Mouse (Mus musculus): ENCODE measurements around the gene Gm4763. TPM values are rescaled to one million over a fixed set of nuclear protein-coding genes. Genes with fewer than 3 reads are reported as not detected.
"Not testable (repeated sequence)": the region's sequence is repeated elsewhere in the genome, so short reads cannot be mapped to it uniquely, and the experiment has no call there.

Gene Gm4763
- not detected in 2 replicates for total RNA-seq (2015; ENCODE audit: low replicate concordance)
- total RNA-seq (2017; ENCODE audit: low replicate concordance), result not detected in 2 replicates

DNA sequence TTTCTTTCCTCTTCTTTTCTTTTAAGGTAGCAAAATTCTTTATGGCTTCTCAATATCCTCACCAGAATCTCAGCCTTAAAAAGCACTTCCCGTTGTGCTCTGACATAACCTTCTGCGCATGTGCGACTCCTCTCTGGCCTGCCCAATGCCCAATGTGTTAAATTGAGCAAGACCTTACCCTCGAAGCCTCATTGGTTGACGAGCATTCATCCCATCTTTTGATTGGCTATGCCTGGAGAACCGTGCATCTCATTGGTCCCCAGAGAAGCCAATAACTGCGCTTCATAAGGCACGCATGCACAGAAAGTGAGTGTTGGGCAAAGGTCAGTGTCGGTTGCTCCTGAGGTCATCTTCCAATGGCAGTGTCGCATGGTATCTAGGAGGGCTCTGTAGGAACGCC, at the start of gene Gm4763:
TSS of gene Gm4763 (minus strand) at position 101 of the 400 bp plus-strand sequence.
- ATAC-seq (replicated peaks; ENCODE audit: low FRiP score, poor library complexity, severe bottlenecking), result not testable (repeated sequence)

DNA sequence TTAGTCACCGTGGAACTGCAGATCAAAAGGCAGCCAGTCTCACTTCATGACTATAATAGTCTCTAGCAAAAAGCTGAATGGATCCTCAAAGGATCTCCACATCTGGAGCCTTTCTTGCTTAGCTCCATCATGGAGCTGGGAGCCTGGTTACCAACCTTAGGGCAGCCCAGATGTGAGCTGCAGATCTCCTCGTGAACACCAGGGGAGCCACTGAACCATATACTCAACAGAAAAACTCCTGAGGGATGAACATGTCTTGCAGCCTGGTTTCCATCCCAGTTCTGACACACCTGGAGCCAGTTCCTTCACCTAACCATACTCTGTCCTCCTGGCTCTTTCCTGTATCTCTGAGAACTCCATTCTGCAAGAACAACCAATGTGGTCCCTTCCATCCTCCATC, 49.4 kb upstream of the Gm4763 start:
- no peak for ATAC-seq (replicated peaks; ENCODE audit: low FRiP score, poor library complexity, severe bottlenecking)

DNA sequence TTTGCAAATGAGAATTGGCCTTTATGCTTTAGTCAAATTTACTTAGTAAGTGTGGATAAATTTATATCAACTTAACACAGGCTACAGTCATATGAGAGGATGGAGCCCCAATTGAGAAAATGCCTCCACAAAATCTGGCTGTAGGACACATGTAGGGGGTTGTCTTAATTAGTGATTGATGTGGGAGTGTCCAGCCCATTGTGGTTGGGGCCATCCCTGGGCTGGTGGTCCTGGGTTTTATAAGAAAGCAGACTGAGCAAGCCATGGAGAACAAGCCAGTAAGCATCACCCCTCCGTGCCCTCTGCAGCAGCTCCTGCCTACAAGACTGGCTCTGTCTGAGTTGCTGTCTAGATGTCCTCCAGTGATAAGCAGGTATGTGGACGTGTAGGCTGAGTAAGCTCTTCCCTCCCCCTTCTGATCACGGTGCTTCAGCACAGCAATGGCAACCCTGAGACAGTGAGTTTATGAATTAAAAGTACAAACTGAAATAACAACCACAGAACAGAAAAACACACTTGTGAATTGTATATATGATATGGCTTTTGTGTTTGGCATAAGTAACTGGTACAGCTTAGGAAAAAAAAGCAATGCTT, 47.3 kb upstream of the Gm4763 start:
- ATAC-seq (replicated peaks; ENCODE audit: low FRiP score, poor library complexity, severe bottlenecking), result no peak

DNA sequence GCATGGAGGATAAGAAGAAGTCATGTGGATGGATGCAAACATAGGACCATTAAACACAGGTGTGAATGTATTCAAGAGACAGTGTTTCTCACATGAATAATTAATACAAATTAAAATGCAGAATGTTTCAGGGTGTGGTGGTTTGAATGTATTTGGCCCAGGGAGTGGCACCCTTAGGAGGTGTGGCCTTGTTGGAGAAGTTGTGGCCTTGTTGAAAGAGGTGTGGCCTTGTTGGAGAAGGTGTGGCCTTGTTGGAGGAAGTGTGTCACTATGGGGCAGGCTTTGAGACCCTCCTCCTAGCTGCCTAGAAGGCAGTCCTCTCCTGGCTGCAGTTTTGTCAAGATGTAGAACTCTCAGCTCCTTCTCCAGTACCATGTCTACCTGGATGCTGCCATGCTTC, 44.7 kb upstream of the Gm4763 start:
- no peak for ATAC-seq (replicated peaks; ENCODE audit: low FRiP score, poor library complexity, severe bottlenecking)

DNA sequence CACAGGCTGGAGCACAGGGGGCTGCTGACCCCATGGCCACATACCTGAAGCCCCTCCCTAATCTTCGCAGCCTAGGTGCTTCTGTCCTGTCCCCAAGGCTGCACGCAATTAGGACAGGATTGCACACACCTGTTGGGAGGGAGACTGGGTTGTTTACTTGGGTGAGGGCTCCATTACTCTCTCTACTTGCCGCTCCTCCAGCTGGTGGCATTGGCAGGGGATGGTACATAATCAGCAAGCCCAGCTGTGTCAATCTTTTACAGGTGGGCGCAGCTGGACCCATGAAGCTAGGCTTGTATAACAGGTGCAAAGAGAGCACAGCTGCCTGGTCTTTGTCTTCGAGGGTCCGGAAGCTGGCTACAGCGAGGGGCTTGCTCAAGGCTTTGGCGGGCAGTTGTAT, 35.9 kb upstream of the Gm4763 start:
- ATAC-seq (replicated peaks; ENCODE audit: low FRiP score, poor library complexity, severe bottlenecking), result no peak

DNA sequence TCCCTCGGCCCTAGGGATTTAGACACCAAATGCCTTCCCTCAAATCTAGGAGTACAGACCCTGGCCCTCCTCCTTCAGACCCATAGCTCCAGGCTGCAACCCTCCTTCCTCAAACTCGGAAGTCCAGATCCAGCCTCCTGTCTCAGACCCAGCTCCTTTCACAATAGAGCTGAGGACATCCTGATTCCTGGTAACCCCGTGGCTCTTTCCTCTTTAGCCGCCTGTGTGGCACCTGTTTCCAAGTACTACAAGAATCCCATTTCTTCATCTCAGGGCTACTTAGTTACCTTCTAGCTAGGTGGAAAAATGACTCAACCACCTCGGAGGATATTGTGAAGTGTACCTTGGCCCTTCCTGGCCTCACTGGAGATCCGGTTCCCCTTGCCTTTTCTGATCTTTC, 34.5 kb upstream of the Gm4763 start:
- ATAC-seq (replicated peaks; ENCODE audit: low FRiP score, poor library complexity, severe bottlenecking), result no peak

DNA sequence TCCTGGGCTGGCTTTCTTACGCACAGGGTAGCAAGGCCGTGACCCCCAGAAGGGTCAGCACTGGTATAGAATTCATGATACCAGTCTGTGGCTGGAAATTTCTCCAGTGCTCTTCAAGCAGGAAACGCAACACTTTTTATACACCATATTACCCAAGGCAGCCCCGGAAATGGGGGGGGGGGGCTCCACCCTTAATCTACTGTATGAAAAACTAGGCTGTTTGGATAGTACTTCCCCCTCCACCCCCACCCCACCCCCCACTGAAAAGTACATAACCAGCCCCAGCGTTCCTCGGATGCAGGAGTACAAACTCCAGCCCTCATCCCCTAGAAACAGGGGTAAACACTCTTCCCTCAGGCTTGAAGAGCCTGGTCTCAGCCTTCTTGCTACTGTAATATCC, 33.5 kb upstream of the Gm4763 start, which contains the start of gene Cd177:
TSS of gene Cd177 (minus strand) at position 101 of the 400 bp plus-strand sequence.
- ATAC-seq (replicated peaks; ENCODE audit: low FRiP score, poor library complexity, severe bottlenecking), result no peak

DNA sequence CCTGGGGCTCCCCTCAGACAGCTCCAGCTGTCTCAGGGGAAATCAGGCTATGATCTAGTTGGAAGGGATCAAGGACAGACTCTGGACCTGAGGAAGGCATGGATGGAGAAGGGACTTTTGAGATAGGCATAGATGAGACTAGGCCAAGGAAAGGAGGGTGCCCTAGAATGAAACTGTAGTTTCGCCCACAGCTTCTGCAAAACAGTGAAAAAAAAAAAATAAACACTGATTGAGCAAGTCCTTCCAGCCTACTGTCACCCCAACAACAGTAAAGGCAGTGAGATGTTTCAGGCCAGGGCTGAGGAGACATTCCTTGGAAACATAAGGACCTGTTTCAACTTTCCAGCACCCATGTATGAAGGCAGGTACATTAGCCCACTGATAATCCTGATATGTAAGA, 31.8 kb upstream of the Gm4763 start:
- no peak for ATAC-seq (replicated peaks; ENCODE audit: low FRiP score, poor library complexity, severe bottlenecking)

DNA sequence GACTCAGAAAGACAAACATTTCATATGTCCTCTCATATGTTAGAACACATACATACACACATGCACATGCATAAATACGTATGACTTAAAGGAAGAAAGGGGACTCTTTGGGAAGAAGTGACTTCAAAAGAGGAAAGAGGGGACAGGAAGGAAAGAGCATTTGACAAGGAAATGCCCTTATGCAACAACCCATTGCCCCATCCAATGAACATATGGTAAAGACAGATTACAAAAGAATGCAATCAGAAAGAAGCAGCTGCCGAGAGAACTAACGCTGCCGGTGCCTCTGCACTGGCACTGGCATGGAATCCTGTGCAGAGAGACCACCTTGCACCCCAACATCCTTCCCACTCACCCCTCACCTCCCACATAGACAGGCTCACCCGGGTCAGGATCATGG, 26.8 kb upstream of the Gm4763 start:
- ATAC-seq (replicated peaks; ENCODE audit: low FRiP score, poor library complexity, severe bottlenecking), result no peak

DNA sequence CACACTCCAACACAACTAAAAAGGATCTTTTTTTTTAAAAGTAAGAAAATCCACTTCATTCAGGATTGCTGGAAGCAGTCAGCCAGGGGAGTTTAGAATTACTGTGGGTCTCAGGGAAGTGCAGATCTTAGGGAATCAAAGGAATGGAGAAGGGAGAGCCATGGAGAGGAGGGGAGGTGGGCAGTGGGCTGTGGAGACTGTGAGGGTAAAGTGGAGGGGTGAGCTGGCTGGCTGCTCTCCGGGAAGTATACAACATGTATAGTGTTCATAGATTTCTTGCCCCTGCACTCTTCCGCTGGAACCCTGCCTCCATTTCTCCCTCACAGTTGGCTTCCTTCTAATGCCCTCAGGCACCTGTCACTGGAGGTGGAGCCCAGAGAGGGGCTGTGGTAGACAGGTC, 24.9 kb upstream of the Gm4763 start:
- ATAC-seq (replicated peaks; ENCODE audit: low FRiP score, poor library complexity, severe bottlenecking), result no peak

DNA sequence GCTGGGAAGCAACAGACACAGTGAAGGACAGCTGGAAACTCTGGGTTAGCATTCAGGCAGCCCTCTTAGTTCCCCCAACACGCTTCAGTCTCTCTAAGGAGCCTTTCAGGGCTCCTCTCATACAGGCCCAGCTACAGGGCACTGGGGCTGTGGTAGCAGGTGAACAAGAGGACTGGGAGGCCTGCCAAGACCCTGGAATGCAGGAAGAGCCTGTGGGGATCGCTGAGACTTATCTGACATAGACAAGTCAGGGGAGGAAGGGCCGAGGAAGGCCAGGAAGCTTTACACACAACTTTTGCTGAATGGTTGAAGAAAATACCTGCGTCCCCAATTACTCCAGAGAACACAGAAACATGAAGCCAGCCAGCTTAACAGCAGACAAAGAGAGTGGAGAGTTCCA, 24.0 kb upstream of the Gm4763 start:
- ATAC-seq (replicated peaks; ENCODE audit: low FRiP score, poor library complexity, severe bottlenecking), result no peak

DNA sequence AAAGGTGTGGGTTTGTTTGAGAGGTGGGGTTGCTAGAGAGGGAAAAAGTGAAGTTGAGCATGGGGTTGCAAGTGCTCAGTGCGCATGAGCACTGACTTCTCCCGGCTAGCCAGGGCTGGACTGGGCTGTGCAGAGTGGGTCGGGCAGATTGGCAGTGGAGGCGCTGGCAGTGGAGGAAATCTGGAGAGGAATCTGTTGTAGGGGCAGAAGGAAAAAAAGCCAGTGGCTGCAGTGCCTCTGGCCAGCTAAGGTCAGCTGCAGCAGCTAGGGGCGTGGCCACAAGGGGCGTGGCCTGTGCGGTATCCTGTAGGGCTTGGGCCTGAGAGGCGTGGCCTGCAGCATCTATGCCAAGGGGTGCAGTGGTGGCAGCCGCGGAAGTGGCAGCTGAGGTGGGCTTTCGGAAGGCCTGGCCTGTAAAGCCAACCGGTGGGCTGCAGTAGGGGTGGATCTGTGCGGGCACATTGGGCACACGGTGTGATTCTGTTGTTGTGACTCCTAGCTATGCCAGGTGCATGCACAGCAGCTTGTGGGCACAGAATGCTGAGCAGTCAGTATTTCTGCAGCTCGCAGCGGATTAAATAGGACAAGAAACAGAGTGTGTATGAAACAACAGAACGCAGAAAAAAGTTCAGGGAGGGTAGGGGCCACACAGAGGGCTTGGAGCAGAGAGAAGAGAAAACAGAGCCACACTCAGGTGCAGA, 9.4 kb upstream of the Gm4763 start:
- ATAC-seq (replicated peaks; ENCODE audit: low FRiP score, poor library complexity, severe bottlenecking), result no peak

DNA sequence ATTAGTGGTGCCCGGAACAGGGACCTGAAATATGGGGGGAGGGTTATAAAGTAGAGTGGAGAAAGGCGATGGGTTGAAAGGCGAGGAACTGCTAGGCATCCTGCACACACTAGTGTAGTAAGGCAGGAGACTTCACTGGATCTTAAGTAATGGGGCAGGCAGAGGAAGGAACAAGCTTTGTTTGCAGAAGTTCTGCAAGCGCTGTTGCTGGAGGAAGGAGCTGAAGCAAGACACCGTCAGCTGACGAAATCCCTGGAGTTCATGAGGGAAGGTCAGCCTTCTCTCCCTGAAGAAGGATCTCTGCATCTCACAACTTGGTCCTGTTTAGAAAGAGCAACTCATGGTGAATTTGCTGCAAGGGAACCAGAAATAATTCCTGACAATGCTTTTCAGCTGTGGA, 11.7 kb downstream of the Gm4763 start:
- ATAC-seq (replicated peaks; ENCODE audit: low FRiP score, poor library complexity, severe bottlenecking), result no peak

DNA sequence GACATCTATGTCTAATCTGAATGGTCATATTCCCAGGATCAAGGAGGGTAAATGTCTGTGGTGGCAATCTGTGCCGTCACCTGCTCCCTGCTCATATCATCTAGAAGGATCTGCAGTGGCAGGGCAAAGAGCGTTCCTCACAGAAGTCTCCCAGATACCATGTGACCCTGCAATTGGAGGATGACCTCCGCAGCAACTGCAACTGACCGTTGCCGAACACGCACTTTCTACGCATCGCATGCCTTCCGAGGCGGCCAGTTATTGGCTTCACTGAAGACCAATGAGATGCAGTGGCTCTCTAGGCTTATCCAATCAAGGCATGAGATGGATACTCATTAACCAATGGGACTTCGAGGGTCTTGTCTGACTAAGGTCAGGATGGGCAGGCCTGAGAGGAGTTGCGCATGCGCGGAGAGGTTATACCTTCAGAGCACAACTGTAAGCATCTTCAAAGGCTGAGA, 17.8 kb downstream of the Gm4763 start, which contains the start of gene BC049730:
TSS of gene BC049730 (plus strand) at position 411 of the 461 bp plus-strand sequence.
- ATAC-seq (replicated peaks; ENCODE audit: low FRiP score, poor library complexity, severe bottlenecking), result no peak

DNA sequence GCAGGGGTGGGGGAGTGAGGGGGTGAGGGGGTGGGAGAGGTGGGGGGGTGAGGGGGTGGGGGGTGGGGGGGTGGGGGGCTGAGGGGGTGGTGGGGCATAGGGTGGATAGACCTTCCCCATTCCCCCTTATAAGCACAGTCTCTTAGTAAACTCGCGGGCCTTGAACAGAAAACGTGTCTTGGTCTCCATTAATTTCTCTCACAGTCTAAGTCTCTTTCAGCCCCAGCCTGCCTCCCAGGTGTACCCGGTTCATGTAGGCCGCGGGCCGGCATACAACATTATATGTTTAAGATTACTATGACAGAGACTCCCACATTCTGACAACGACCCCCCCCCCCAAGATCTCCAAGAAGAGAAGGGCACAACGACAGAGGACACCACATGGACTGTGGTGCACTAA, 23.9 kb downstream of the Gm4763 start:
- not testable (repeated sequence) for ATAC-seq (replicated peaks; ENCODE audit: low FRiP score, poor library complexity, severe bottlenecking)

DNA sequence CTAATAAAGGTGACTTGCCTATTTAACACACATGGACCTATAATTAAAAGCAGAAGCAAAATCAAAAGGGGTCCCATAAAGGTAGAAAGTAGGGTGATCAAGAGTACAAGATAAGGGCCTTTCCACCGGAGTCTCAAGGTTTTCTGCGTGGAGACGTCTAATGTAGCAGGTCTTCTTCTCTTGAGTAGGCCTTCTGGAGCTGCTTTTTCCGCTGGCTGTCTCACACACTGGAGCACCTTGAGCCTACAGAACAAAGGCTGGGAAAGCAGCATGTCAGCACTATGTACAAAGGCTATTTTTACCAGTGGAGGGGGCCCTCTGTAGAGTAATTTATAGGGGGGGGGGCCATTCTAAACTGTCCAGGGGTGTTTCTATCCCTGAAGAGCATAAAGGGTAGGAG, 28.8 kb downstream of the Gm4763 start:
- not testable (repeated sequence) for ATAC-seq (replicated peaks; ENCODE audit: low FRiP score, poor library complexity, severe bottlenecking)

DNA sequence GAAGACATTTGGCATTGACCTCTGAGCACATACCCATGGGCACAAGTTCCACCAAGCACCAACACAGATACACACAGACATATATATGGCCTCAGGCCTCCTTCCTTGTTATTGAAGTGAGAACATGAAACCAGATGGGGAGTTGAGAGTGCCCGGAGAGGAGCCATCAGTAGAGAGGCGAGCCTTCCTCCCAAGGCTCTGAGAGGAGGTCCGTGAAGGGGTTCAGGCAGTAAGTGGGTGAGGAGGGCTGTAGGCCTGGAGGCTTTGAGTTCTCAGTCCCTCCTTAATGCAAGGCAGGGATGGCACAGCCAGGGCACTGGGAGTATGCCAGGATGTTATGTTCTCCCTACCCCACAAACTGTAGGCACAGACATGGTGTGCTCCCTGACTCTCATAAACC, 34.0 kb downstream of the Gm4763 start:
- not testable (repeated sequence) for ATAC-seq (replicated peaks; ENCODE audit: low FRiP score, poor library complexity, severe bottlenecking)

DNA sequence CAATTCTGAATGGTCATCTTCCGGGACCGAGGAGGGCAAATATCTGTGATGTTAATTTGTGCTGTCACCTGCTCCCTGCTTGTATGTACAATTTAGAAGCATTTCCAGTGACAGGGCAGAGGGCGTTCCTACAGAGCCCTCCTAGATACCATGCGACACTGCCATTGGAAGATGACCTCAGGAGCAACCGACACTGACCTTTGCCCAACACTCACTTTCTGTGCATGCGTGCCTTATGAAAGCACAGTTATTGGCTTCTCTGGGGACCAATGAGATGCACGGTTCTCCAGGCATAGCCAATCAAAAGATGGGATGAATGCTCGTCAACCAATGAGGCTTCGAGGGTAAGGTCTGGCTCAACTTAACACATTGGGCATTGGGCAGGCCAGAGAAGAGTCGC, 39.2 kb downstream of the Gm4763 start:
- not testable (repeated sequence) for ATAC-seq (replicated peaks; ENCODE audit: low FRiP score, poor library complexity, severe bottlenecking)

DNA sequence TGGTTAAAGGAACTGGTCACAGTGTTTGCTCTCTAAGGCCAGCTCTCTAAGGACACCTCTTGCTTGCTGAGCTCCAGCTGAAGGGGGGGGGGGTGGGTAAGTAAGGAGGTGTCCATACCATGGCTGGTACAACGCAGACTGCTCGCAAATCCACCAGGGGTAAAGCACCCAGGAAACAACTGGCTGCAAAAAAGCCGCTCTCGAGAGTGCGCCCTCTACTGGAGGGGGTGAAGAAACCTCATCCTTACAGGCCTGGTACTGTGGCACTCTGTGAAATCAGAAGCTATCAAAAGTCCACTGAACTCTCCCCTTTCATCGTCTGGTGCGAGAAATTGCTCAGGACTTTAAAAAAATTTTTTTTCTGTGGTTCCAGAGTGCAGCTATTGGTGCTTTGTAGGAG, 42.6 kb downstream of the Gm4763 start:
- ATAC-seq (replicated peaks; ENCODE audit: low FRiP score, poor library complexity, severe bottlenecking), result not testable (repeated sequence)

DNA sequence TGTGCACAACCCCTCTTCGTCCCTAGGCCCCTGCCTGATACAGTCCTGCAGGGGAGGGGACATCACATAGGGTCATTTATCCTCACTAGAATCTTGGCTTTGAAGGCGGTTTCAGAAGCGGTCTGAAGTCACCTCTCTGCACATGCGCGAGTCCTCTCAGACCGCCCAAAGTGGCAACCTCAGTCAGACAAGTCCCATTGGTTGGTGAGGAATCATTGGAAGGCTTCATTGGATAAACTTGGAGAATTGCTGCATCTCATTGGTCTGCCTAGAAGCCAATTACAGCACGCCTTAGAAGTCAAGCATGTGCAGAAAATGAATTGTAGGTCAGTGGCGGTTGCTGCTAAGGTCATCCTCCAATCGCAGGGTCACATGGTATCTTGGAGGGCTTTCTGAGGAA, 50.1 kb downstream of the Gm4763 start, which contains the start of gene Tex101:
TSS of gene Tex101 (minus strand) at position 101 of the 400 bp plus-strand sequence.
- no peak for ATAC-seq (replicated peaks; ENCODE audit: low FRiP score, poor library complexity, severe bottlenecking)

DNA sequence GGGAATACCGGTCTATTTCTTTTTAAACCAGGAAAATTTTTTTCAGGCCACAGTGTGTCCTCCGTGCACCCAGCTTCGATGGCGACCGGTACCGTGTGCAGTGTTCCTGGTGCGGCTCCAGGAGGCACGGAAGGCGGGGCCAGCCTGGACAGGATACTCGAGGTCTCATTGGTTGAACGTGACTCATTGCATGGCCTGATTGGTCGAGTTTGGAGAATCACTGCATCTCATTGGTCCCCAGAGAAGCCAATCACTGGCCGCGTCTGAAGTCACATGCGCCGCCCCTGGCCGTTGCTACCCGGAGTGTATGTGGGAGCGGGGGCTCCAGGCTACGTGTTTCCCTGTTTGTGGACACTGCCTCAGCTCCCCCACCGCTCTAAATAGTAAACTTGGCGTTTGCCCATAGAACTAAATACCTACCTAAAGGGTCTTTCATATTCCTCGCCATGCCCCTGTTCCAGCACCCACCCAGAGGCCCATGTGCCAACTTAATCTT, 54.7 kb downstream of the Gm4763 start:
- no peak for ATAC-seq (replicated peaks; ENCODE audit: low FRiP score, poor library complexity, severe bottlenecking)
